Mouse (Mus musculus) kidney, embryonic 16.5 days (tissue): ENCODE data around the gene Farp1. TPM values are rescaled to one million over a fixed set of nuclear protein-coding genes. Genes with fewer than 3 reads are reported as not detected.

Experiments
- ATAC-seq: fragments of 200-750 bp; cut with Nextera tagmentation; 2 replicates; pipeline ENCODE4 v1.8.0; 2017; ENCODE audit warnings: moderate TSS enrichment; ENCODE audit not compliant: low FRiP score, low TSS enrichment
- H3K27ac ChIP-seq: fragments of 300-500 bp; sonication (generic); 2 replicates; pipeline ENCODE4 v1.5.1; 2014; ENCODE audit warnings: low read length
- H3K27me3 ChIP-seq: fragments of 300-500 bp; sonication (generic); 2 replicates; pipeline ENCODE4 v1.6.1; 2014; ENCODE audit warnings: low read length, control low read depth, mixed read lengths; ENCODE audit not compliant: insufficient read depth
- H3K36me3 ChIP-seq: fragments of 300-500 bp; sonication (generic); 2 replicates; pipeline ENCODE4 v1.6.1; 2014; ENCODE audit warnings: low read length, control low read depth, mixed read lengths; ENCODE audit not compliant: insufficient read depth
- H3K4me1 ChIP-seq: fragments of 300-500 bp; sonication (generic); 2 replicates; pipeline ENCODE4 v1.6.1; 2014; ENCODE audit warnings: low read length, control low read depth, mixed read lengths; ENCODE audit not compliant: insufficient read depth
- H3K4me2 ChIP-seq: fragments of 300-500 bp; sonication (generic); replicated peaks from 2 replicates; pipeline ENCODE4 v1.6.1; 2014; ENCODE audit warnings: low read depth, low read length
- H3K4me3 ChIP-seq: fragments of 300-500 bp; sonication (generic); 2 replicates; pipeline ENCODE4 v1.5.1; 2014; ENCODE audit warnings: mild to moderate bottlenecking, low read length
- H3K9ac ChIP-seq: fragments of 300-500 bp; sonication (generic); replicated peaks from 2 replicates; pipeline ENCODE4 v1.6.1; 2014; ENCODE audit warnings: low read length
- H3K9me3 ChIP-seq: fragments of 300-500 bp; sonication (generic); 2 replicates; pipeline ENCODE4 v1.6.1; 2016; ENCODE audit warnings: low read length, control low read depth
- WGBS: fragments of 180-500 bp; shearing (Covaris S2); extraction: QIAGEN DNeasy Blood & Tissue Kit; methylation state at CpG from one replicate; pipeline ENCODE4 v1.1.7; 2014; 5-methylcytosine and 5-hydroxymethylcytosine counted together
- polyA plus RNA-seq: library from polyadenylated mRNA; unstranded; fragments of >200 nt; fragmentation: Nextera tagmentation; extraction: Ambion mirVana; gene quantifications from 2 replicates; pipeline ENCODE4 v1.2.1, GENCODE M21; 2015

The Farp1 gene
- polyA plus RNA-seq, 1 experiment from 2014 or later, result 31.9 TPM

- ATAC-seq, result 0 out of 2 replicates have a peak, but pooled peaks have one; percentile 46
- Histone ChIP-seq H3K27me3 (no peaks in the 10 kb centered on the region), H3K4me3 (no peak overlapping the region), H3K9me3 (peaks cover 10% of the 10 kb centered on the region; the same call in 1 of the 2 replicates), H3K27ac (peak overlapping the region; percentile 40; the same call in 1 of the 2 replicates), H3K36me3 (no peaks in the 10 kb centered on the region), H3K9ac (no peak overlapping the region), H3K4me2 (no peak overlapping the region), H3K4me1 (peaks cover 23% of the 10 kb centered on the region)
- 65% methylated on average over 2 of the region's 2 CpGs for WGBS
These were observed 123.6 kb downstream of the Farp1 start for GRCm38 (mm10) chr14:121158616-121159015.

- no peak overlapping the region for H3K27ac ChIP-seq
- no peak overlapping the region for H3K4me3 ChIP-seq
- H3K4me2 ChIP-seq, result no peak overlapping the region
- peaks cover 13% of the 10 kb centered on the region; the same call in 1 of the 2 replicates for H3K4me1 ChIP-seq
- no peaks in the 10 kb centered on the region for H3K9me3 ChIP-seq
- ATAC-seq, result no peak
- no peak overlapping the region for H3K9ac ChIP-seq
- no peaks in the 10 kb centered on the region for H3K36me3 ChIP-seq
- 89% methylated on average over 2 of the region's 2 CpGs for WGBS
- H3K27me3 ChIP-seq, result no peaks in the 10 kb centered on the region
These were observed 127.8 kb downstream of the Farp1 start for GRCm38 (mm10) chr14:121162822-121163221.

- 80% methylated on average over 1 of the region's 1 CpGs for WGBS
- no peak for ATAC-seq
- H3K9ac ChIP-seq, result no peak overlapping the region
- no peaks in the 10 kb centered on the region for H3K36me3 ChIP-seq
- H3K4me1 ChIP-seq, result peaks cover 12% of the 10 kb centered on the region
- no peaks in the 10 kb centered on the region for H3K27me3 ChIP-seq
- peak overlapping the region; percentile 41; the same call in 1 of the 2 replicates for H3K27ac ChIP-seq
- no peak overlapping the region for H3K4me2 ChIP-seq
- no peak overlapping the region for H3K4me3 ChIP-seq
- no peaks in the 10 kb centered on the region for H3K9me3 ChIP-seq
These were observed 129.9 kb downstream of the Farp1 start for GRCm38 (mm10) chr14:121164866-121165265.

- WGBS, result 80% methylated on average over 6 of the region's 6 CpGs
- H3K27ac ChIP-seq, result no peak overlapping the region; the same call in 1 of the 2 replicates
- ATAC-seq, result no peak
These were observed 130.5 kb downstream of the Farp1 start for GRCm38 (mm10) chr14:121165408-121166037.

GRCm38 (mm10) chr14:121166038-121166436, 131.0 kb downstream of the Farp1 start:
- H3K9me3 ChIP-seq, result no peaks in the 10 kb centered on the region
- H3K36me3 ChIP-seq, result no peaks in the 10 kb centered on the region
- no peak for ATAC-seq
- no peaks in the 10 kb centered on the region for H3K27me3 ChIP-seq
- peaks cover 22% of the 10 kb centered on the region for H3K4me1 ChIP-seq
- WGBS, result 85% methylated on average over 7 of the region's 7 CpGs
- H3K9ac ChIP-seq, result no peak overlapping the region
- H3K4me2 ChIP-seq, result no peak overlapping the region
- no peak overlapping the region for H3K4me3 ChIP-seq
- no peak overlapping the region for H3K27ac ChIP-seq

More at GRCm38 (mm10) chr14:121165408-121166037, 130.5 kb downstream of the Farp1 start:
- H3K9me3 ChIP-seq, result no peaks in the 10 kb centered on the region
- H3K27me3 ChIP-seq, result no peaks in the 10 kb centered on the region
- H3K4me2 ChIP-seq, result no peak overlapping the region
- no peak overlapping the region for H3K4me3 ChIP-seq
- H3K36me3 ChIP-seq, result no peaks in the 10 kb centered on the region
- H3K4me1 ChIP-seq, result peaks cover 18% of the 10 kb centered on the region
- H3K9ac ChIP-seq, result no peak overlapping the region

GRCm38 (mm10) chr14:121168716-121169115, 133.7 kb downstream of the Farp1 start:
- no peak overlapping the region for H3K4me2 ChIP-seq
- H3K4me1 ChIP-seq, result peaks cover 43% of the 10 kb centered on the region
- no peaks in the 10 kb centered on the region for H3K27me3 ChIP-seq
- ATAC-seq, result no peak
- no peak overlapping the region for H3K9ac ChIP-seq
- no peaks in the 10 kb centered on the region for H3K36me3 ChIP-seq
- no peak overlapping the region for H3K27ac ChIP-seq
- no peak overlapping the region for H3K4me3 ChIP-seq
- 81% methylated on average over 3 of the region's 3 CpGs for WGBS
- no peaks in the 10 kb centered on the region for H3K9me3 ChIP-seq

GRCm38 (mm10) chr14:121170321-121170720, 135.3 kb downstream of the Farp1 start:
- Histone ChIP-seq H3K27me3 (no peaks in the 10 kb centered on the region), H3K36me3 (no peaks in the 10 kb centered on the region), H3K4me1 (peaks cover 43% of the 10 kb centered on the region), H3K27ac (peak overlapping the region; percentile 9; the same call in 1 of the 2 replicates), H3K4me2 (no peak overlapping the region), H3K9ac (no peak overlapping the region), H3K9me3 (no peaks in the 10 kb centered on the region), H3K4me3 (no peak overlapping the region)
- 59% methylated on average over 9 of the region's 9 CpGs for WGBS
- ATAC-seq, result 0 out of 2 replicates have a peak, but pooled peaks have one; percentile 18

GRCm38 (mm10) chr14:121172065-121173036, 137.4 kb downstream of the Farp1 start:
- ATAC-seq, result no peak
- H3K4me3 ChIP-seq, result no peak overlapping the region
- H3K9ac ChIP-seq, result no peak overlapping the region
- no peaks in the 10 kb centered on the region for H3K9me3 ChIP-seq
- H3K4me2 ChIP-seq, result no peak overlapping the region
- H3K4me1 ChIP-seq, result peaks cover 43% of the 10 kb centered on the region
- 44% methylated on average over 19 of the region's 19 CpGs for WGBS
- H3K27ac ChIP-seq, result peak overlapping the region; percentile 53; the same call in 1 of the 2 replicates
- no peaks in the 10 kb centered on the region for H3K27me3 ChIP-seq
- H3K36me3 ChIP-seq, result no peaks in the 10 kb centered on the region

GRCm38 (mm10) chr14:121175385-121175784, 140.4 kb downstream of the Farp1 start:
- ATAC-seq, result no peak
- no peak overlapping the region for H3K4me3 ChIP-seq
- no peak overlapping the region for H3K27ac ChIP-seq
- no peak overlapping the region for H3K4me2 ChIP-seq
- H3K9ac ChIP-seq, result no peak overlapping the region
- H3K27me3 ChIP-seq, result no peaks in the 10 kb centered on the region
- H3K36me3 ChIP-seq, result no peaks in the 10 kb centered on the region
- no peaks in the 10 kb centered on the region for H3K9me3 ChIP-seq
- 67% methylated on average over 9 of the region's 9 CpGs for WGBS
- peaks cover 41% of the 10 kb centered on the region for H3K4me1 ChIP-seq
